17 mouse cellular contexts compared by ENCODE assay signal in genomic region chr12:65187365-65187764, GRCm38 (mm10). TPM values are rescaled to one million over a fixed set of nuclear protein-coding genes. Genes with fewer than 3 reads are reported as not detected.
DNase-seq lines count a peak whose midpoint lies in the region; ATAC-seq and TF ChIP-seq lines count a peak whose summit lies in the region.
"Had no signal": no experiment of that assay in that cellular context is flagged by ENCODE, and none has a peak within 500 bp of the region (broad histone marks: within the 10 kb centered on the region; RNA-seq: fewer than 3 reads in every experiment).

No protein-coding gene starts in this region.

- H3K4me2 ChIP-seq in forebrain, postnatal 0 days (ENCODE audit: low read depth) = no peak overlapping the region
- no peak overlapping the region for H3K4me2 ChIP-seq in forebrain, embryonic 15.5 days (replicated peaks)
- H3K4me2 ChIP-seq: liver, embryonic 11.5 days had no signal

- H3K4me1 ChIP-seq in forebrain, postnatal 0 days (ENCODE audit: insufficient read depth) = no peaks in the 10 kb centered on the region
- no peaks in the 10 kb centered on the region for H3K4me1 ChIP-seq in forebrain, embryonic 15.5 days

- peak; percentile 38 for ATAC-seq in forebrain, postnatal 0 days
- ATAC-seq in forebrain, embryonic 15.5 days (replicated peaks) = no peak

- 51% methylated on average over 3 of the region's 3 CpGs for WGBS in forebrain, postnatal 0 days
- 56% methylated on average over 3 of the region's 3 CpGs for WGBS in forebrain, embryonic 15.5 days

- DNase-seq in forebrain, postnatal 0 days = peak; percentile 71
- DNase-seq in kidney, postnatal 10 days = peak; percentile 12
- DNase-seq in kidney, adult 18-20 months = no peak
- DNase-seq in right cerebral cortex, adult 18-20 months = peak; percentile 30
- DNase-seq in right cerebral cortex, postnatal 4 days = no peak
- peak; percentile 41 for DNase-seq in retina, postnatal 1 day
- no peak for DNase-seq in MN1 (ENCODE audit: low spot score)
- DNase-seq: lung, postnatal 36 days; thymus, postnatal 25 days had no signal

- H3K27ac ChIP-seq in forebrain, postnatal 0 days (ENCODE audit: low read depth, low read length) = no peak overlapping the region
- H3K27ac ChIP-seq in forebrain, embryonic 15.5 days (replicated peaks) = no peak overlapping the region

- H3K27me3 ChIP-seq in forebrain, postnatal 0 days (ENCODE audit: insufficient read depth, low read length) = no peaks in the 10 kb centered on the region
- no peaks in the 10 kb centered on the region for H3K27me3 ChIP-seq in forebrain, embryonic 15.5 days

- peak; percentile 74 for TF ChIP-seq CTCF in forebrain, postnatal 0 days (IDR thresholded peaks at IDR 0.05; ENCODE audit: low read depth)

- H3K36me3 ChIP-seq in forebrain, postnatal 0 days (ENCODE audit: insufficient read depth) = no peaks in the 10 kb centered on the region
- H3K36me3 ChIP-seq in forebrain, embryonic 15.5 days = no peaks in the 10 kb centered on the region

- no peak overlapping the region for H3K4me3 ChIP-seq in forebrain, postnatal 0 days (ENCODE audit: low read depth, low read length)
- H3K4me3 ChIP-seq in forebrain, embryonic 15.5 days = no peak overlapping the region

- no peak overlapping the region for H3K9ac ChIP-seq in forebrain, postnatal 0 days
- no peak overlapping the region for H3K9ac ChIP-seq in forebrain, embryonic 15.5 days (replicated peaks)

- no peaks in the 10 kb centered on the region for H3K9me3 ChIP-seq in forebrain, postnatal 0 days (ENCODE audit: low read length)
- H3K9me3 ChIP-seq in forebrain, embryonic 15.5 days = no peaks in the 10 kb centered on the region

RNA-seq across cellular contexts. Expression of gene Mis18bp1, which starts 15.0 kb away (rescaled TPM):
- 3.6 and 5.9 TPM in 2 replicates for total RNA-seq in forebrain, postnatal 0 days (2014; rRNA removed)
- 7.6 and 8.2 TPM in 2 replicates for polyA plus RNA-seq in forebrain, postnatal 0 days (2015; fragmentation: Nextera tagmentation; extraction: Ambion mirVana)
- polyA plus RNA-seq in forebrain, embryonic 15.5 days (2015; fragmentation: Nextera tagmentation; extraction: Ambion mirVana) = 33.3 and 34.4 TPM in 2 replicates

RNA-seq across cellular contexts. Expression of gene Wdr20rt, which starts 38.0 kb away (rescaled TPM):
- not detected in 2 replicates for total RNA-seq in forebrain, postnatal 0 days (2014; rRNA removed)
- polyA plus RNA-seq in forebrain, postnatal 0 days (2015; fragmentation: Nextera tagmentation; extraction: Ambion mirVana) = not detected in 2 replicates
- not detected in 2 replicates for polyA plus RNA-seq in forebrain, embryonic 15.5 days (2015; fragmentation: Nextera tagmentation; extraction: Ambion mirVana)
- total RNA-seq: common myeloid progenitor, adult 5-6 weeks; granulocyte monocyte progenitor cell, adult 5-6 weeks; hematopoietic stem cell, adult 5-6 weeks; layer of hippocampus, postnatal 10 days; monocyte, adult 5-6 weeks had no signal
- polyA plus RNA-seq: forebrain, embryonic 11.5 days; liver, embryonic 11.5 days had no signal

Comparison
In these comparisons a context has a peak if more than half of its experiments do, and no peak if none do; other contexts are left out.
1. DNase-seq: peak in forebrain, postnatal 0 days (single experiment), kidney, postnatal 10 days (single experiment), right cerebral cortex, adult 18-20 months (single experiment) and retina, postnatal 1 day (single experiment); none in kidney, adult 18-20 months (single experiment), right cerebral cortex, postnatal 4 days (single experiment) and MN1 (single experiment).